Mouse (Mus musculus) gastrocnemius, postnatal 10 days (tissue): Measurements from ENCODE around the gene Crtac1. TPM values are rescaled to one million over a fixed set of nuclear protein-coding genes. Genes with fewer than 3 reads are reported as not detected.
A peak's percentile ranks its signal among the peaks of the same experiment; 100 is the strongest.

Experiments
- DNase-seq: peaks from one replicate; pipeline ENCODE4 v3.0.0; 2021; ENCODE audit warnings: mixed read lengths
- total RNA-seq, 2 experiments: library from RNA; stranded (reverse); gene quantifications; 2 replicates each; pipeline ENCODE4 v1.2.3; 2021

The Crtac1 gene
- total RNA-seq, 2 experiments from 2014 or later, result 0.26 to 0.29 TPM

GRCm38 (mm10) chr19:42325894-42326293 is 105.7 kb downstream of the Crtac1 start:
- peak; percentile 77 for DNase-seq

GRCm38 (mm10) chr19:42322357-42323090 is 109.1 kb downstream of the Crtac1 start:
- no peak for DNase-seq

GRCm38 (mm10) chr19:42321936-42322335 is 109.6 kb downstream of the Crtac1 start:
- no peak for DNase-seq

DNA sequence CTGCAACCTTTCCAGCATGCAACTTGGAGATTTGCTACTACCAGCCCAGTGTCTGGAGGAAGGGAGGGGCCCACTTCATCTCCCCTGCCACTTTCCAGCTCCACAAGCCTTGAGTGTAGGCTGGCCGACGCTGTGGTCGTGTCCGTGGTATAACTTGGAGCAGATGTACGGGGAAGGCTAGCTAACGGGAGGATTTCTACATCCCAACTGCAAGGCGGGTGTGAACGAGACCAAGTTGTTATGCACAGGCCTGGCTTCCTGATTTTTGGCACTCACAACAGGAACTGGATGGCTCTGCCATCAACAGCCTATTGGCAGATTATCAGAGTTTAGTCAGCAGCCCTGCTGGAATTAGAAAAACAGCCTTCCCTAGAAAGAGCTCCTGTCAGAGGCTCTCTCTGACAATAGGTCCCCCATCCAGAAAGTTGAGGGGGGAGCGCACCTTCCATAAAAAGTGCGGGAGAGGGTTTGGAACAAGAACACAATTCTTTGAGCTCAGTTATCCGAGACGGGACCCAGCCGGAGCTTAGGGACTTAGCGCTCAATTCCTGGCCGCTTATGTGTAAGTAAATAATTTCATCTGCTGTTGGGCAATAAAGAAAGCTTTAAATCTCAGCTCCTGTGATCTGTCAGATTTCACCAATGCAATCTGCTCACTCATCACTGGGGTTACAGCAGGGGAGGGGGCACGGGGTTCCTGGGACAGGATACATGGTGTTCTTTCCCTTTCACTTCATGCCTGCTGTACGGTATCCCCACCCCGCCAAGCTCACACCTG is 113.7 kb downstream of the Crtac1 start:
- DNase-seq, result no peak

DNA sequence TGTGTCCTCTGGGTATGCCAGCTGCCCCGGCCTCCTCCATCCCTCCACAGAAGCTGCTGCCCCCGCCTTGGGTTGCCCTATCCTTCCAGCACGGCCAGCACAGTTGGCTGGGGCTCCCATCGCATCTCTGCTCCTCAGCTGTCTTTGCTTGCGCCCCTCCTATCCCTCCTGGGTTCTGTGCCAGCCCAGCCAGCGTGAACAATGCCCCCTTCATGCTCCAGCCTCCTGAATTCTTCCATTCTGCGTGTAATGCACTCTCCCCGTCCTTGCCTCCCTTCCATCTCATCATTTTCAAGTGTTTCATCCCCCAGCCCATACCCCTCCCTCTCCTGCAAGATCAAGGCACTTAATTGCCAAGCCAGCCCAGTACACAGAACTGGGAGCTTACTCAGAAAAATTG is 114.6 kb downstream of the Crtac1 start:
- DNase-seq, result peak; percentile 41

- peak; percentile 70 for DNase-seq
These were observed 115.1 kb downstream of the Crtac1 start for GRCm38 (mm10) chr19:42316525-42316924.

DNA sequence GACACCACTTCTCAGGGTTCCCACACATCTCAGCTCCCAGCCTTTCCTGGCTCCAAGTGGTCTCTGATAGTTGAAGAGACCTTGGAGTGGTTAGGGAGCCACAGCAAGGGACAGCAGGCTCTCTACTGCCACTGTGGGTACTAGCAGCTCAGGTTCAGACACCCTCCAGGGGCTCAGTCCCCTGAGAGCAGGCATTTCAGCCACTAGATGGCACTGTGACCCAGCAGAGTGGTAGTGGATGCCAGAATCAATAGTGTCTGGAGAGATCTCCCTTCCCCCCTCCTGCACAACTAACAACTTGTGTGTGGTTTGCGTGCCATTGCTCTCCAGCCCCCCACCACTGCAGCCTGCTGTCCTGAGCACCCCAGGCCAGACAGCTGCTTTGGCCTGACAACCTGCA is 115.7 kb downstream of the Crtac1 start:
- peak; percentile 70 for DNase-seq

- no peak for DNase-seq
These were observed 116.4 kb downstream of the Crtac1 start for GRCm38 (mm10) chr19:42315070-42315679.

DNA sequence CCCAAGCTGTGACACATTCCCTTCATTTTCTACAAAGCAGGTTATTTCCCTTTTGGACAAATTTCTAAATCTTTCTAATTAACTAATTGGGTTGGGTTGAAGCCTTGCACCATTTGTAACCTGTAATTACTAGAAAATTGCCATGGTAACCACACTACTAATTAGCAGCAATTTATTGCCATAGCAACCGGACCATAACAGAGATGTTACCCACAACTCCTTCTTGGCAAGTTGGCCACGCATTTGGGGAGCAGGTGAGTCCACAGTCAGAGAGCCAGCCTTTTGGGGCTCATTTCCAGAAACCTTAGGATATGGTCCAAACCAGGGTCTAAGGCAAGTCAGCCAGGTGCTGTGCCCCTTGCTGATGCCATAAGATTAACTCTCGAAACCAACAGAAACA is 119.4 kb downstream of the Crtac1 start:
- DNase-seq, result no peak

DNA sequence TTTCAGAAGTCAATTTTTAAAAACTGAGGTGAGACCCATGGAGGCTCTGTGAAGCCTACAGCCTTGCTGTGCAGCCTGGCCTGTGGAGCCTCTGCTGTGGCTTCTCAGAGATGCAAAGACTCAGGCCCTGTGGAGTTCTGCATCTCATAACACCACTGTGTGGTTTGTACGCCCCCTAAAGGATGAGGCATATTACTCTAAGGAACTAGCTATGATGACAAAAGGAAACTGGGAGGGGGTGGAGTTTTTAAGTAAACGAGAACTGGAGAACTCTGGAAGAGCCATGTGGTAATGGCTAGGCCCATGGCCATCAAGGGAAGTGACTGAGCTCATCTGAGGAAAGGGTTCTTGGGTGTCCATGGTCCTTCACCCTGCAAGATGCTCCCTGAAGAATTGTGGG is 120.3 kb downstream of the Crtac1 start:
- DNase-seq, result no peak

DNA sequence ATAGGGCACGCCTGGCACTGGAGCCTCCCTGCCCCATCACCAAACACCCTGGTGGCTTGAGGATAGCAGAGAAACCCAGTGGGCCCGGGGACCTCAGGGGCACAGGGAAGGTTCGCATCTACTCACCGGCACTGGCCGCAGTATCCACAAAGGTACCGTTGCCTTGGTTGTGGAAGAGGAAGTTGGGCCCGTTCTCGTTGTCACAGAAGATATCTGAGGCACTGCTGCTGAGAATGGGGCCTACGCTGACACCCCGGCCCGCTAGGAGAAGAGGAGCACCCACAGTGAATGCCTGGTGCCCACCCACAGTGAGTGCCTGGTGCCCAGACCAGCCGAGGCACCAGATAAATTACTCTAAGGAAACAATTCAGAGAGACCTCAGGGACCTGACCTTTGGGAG is 122.7 kb downstream of the Crtac1 start:
- DNase-seq, result no peak

GRCm38 (mm10) chr19:42307019-42307418 is 124.6 kb downstream of the Crtac1 start:
- DNase-seq, result no peak

GRCm38 (mm10) chr19:42306202-42306601 is 125.4 kb downstream of the Crtac1 start:
- DNase-seq, result no peak

GRCm38 (mm10) chr19:42305746-42306145 is 125.8 kb downstream of the Crtac1 start:
- no peak for DNase-seq

- no peak for DNase-seq
These were observed 127.1 kb downstream of the Crtac1 start for GRCm38 (mm10) chr19:42304506-42304905.

DNA sequence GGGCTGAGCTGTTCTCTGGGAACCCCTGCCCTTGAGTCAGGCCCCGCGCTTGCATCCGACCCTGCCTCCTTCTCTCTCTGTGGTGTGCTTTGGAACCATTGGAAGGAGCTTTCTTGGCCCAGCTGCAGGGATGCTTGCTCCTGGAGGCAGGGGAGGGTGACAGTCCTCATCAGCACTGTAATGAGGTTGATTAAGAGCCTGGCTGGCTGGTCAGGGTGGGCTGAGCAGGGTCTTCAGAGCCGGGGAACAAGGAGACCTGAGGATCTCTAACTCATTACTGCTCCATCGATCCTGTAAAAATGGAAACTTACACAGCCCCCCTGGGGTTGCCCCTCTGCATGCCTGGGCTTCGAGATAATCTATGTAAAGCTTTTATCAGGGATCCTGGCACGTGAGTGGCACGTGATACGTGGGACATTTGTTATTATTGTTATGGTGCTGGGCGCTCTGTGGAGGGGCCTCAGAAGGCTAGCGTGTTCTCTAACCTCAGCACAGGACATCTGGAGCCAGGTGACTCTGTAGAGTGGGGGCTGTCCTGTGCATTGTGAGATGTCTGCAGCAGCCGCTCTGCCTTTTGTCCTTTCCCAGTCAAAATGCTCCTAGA is 128.3 kb downstream of the Crtac1 start:
- DNase-seq, result no peak

DNA sequence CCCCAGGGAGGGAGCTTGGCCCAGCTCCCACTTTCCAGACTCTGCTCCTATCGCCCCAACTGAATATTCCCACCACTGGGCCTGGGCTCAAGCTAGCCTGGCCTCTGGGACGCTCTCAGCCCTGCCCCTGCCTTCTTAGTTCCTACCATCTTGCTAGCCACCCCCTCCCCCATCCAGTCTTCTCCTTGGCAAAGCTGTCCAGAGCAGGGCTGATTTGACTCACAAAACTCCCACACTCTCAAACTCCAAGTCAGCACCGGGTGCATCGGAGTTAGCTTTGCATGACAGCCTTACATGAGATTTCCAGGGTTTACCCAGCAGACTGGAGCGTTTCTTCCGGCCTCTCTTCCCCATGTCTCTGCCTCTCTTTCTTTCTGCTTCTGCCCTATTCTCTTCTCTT is 138.4 kb downstream of the Crtac1 start:
- DNase-seq, result no peak

GRCm38 (mm10) chr19:42292106-42292505 is 139.5 kb downstream of the Crtac1 start:
- DNase-seq, result no peak

- no peak for DNase-seq
These were observed 140.5 kb downstream of the Crtac1 start for GRCm38 (mm10) chr19:42290954-42291661.

- DNase-seq, result no peak
These were observed 143.2 kb downstream of the Crtac1 start for GRCm38 (mm10) chr19:42288361-42288760.

GRCm38 (mm10) chr19:42284178-42284577 is 147.4 kb downstream of the Crtac1 start:
- no peak for DNase-seq

DNA sequence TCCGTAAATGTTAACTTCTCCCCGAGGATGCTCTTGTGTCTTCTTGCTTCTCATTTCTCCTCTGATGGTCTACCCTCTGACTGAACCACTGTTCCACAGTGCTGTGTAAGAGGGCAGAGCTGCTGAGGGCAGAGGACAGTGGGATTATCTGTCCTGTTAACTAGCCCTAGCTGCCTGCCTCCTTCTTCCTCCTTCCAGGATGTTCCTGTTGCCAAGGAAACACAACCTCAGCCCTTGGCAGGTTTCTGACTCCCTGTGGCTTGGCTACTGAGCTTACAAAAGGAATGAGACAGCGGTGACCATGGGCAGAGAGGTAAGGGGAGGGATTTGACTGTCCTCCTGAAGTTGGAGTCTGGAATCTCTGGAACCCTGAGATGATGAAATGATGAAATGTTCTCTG is 152.0 kb downstream of the Crtac1 start:
- DNase-seq, result no peak
